Mouse (Mus musculus): ENCODE measurements around the gene Aldh1a3. TPM values are rescaled to one million over a fixed set of nuclear protein-coding genes. Genes with fewer than 3 reads are reported as not detected.

Aldh1a3 gene
- polyA plus RNA-seq, 1 experiment from 2014 or later = 3.7 TPM

Small RNAs within 50 kb of the gene (microRNA-seq; reads per million reads assigned to microRNA genes)
- not detected for gene Mir7057 (ENCODE audit: insufficient number of aligned reads)

Other genes starting within 250 kb of the Aldh1a3 start
- not detected in 2 replicates for gene Gm10974, start 61.6 kb downstream of the Aldh1a3 start, polyA plus RNA-seq (2014; fragmentation: Nextera tagmentation; extraction: Ambion mirVana)
- gene Lrrk1, start 39.2 kb downstream of the Aldh1a3 start, polyA plus RNA-seq (2014; fragmentation: Nextera tagmentation; extraction: Ambion mirVana) = 3.3 and 5.2 TPM in 2 replicates

All from forebrain, embryonic 11.5 days (tissue).